Mouse (Mus musculus) ES-E14 (cell line): ENCODE measurements at regions not wholly inside any gene's neighbourhood (a gene's known extent, or its start where the extent isn't known, plus 50 kb on each side); places are given as distances from the start of the nearest gene placed in this dataset.

Source experiments
- CHD2 ChIP-seq: IDR thresholded peaks from 2 replicates; pipeline ENCODE4 v1.6.1; 2014; ENCODE audit warnings: mild to moderate bottlenecking, low read depth, low read length, inconsistent platforms
- ZNF384 ChIP-seq: IDR thresholded peaks from 2 replicates; pipeline ENCODE4 v1.6.1; 2012; ENCODE audit warnings: low read depth, low read length, inconsistent platforms

DNA sequence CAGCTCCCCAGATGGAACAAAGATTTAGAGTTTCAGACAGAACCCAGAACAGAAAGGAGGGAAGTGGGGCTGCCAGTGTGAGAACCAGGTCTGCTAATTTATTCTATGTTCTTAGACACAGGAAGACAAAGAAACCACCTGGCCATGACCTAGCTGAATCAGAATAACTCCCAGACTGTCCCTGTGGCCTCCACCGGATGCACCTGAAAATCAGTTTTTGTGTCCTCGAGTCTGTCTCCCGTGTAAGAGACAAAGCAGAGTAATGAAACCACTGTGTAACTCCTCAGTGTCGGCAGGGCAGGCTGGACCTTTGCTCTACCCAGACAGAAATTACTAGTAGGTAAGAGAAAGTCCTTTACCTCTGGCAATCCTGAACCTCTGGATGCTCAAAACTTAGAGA, 99.7 kb upstream of the Fbxo11 start:
- TF ChIP-seq ZNF384, result no peak
- no peak for TF ChIP-seq CHD2
